Mouse (Mus musculus) brain, embryonic 14.5 days (tissue): ENCODE measurements around the gene Tmem219.

Experiments used
- CTCF ChIP-seq: fragments of 200-500 bp; IDR thresholded peaks from 2 replicates; pipeline ENCODE4 v1.5.1; 2012; ENCODE audit warnings: inconsistent platforms, mild to moderate bottlenecking, moderate library complexity, borderline replicate concordance; ENCODE audit not compliant: insufficient read depth, insufficient read length; ENCODE audit errors: extremely low read depth
- POLR2A ChIP-seq: fragments of 200-500 bp; IDR thresholded peaks from 2 replicates; pipeline ENCODE4 v1.6.1; 2012; ENCODE audit warnings: mild to moderate bottlenecking, inconsistent platforms, borderline replicate concordance; ENCODE audit not compliant: poor library complexity, insufficient read depth, insufficient read length, severe bottlenecking; ENCODE audit errors: extremely low read depth

GRCm38 (mm10) chr7:126847116-126847420 is 75.6 kb downstream of the Tmem219 start, which contains the start of gene Doc2a:
- TF ChIP-seq CTCF (no peak), POLR2A (no peak)
